Mouse (Mus musculus) heart, embryonic 11.5 days (tissue): ENCODE measurements around the gene Sept5. TPM values are rescaled to one million over a fixed set of nuclear protein-coding genes. Genes with fewer than 3 reads are reported as not detected.

Experiments
- ATAC-seq: fragments of 200-750 bp; cut with Nextera tagmentation; replicated peaks from 2 replicates; pipeline ENCODE4 v1.8.0; 2017; ENCODE audit warnings: moderate library complexity; ENCODE audit not compliant: insufficient number of reproducible peaks, low FRiP score, low TSS enrichment
- H3K27ac ChIP-seq: fragments of 300-500 bp; sonication (generic); 2 replicates; pipeline ENCODE4 v1.5.1; 2014; ENCODE audit warnings: mild to moderate bottlenecking, low read depth, low read length
- H3K27me3 ChIP-seq: fragments of 300-500 bp; sonication (generic); 2 replicates; pipeline ENCODE4 v1.6.1; 2014; ENCODE audit warnings: mild to moderate bottlenecking, low read length, mixed read lengths; ENCODE audit not compliant: control insufficient read depth, insufficient read depth
- H3K36me3 ChIP-seq: fragments of 300-500 bp; sonication (generic); 2 replicates; pipeline ENCODE4 v1.6.1; 2014; ENCODE audit warnings: mild to moderate bottlenecking, low read length, moderate library complexity, mixed read lengths; ENCODE audit not compliant: control insufficient read depth, insufficient read depth
- H3K4me1 ChIP-seq: fragments of 300-500 bp; sonication (generic); 2 replicates; pipeline ENCODE4 v1.6.1; 2014; ENCODE audit warnings: low read length; ENCODE audit not compliant: control insufficient read depth, insufficient read depth
- H3K4me2 ChIP-seq: fragments of 300-500 bp; sonication (generic); 2 replicates; pipeline ENCODE4 v1.6.1; 2014; ENCODE audit warnings: mild to moderate bottlenecking, moderate library complexity
- H3K4me3 ChIP-seq: fragments of 300-500 bp; sonication (generic); 2 replicates; pipeline ENCODE4 v1.5.1; 2014; ENCODE audit warnings: low read depth, low read length
- H3K9ac ChIP-seq: fragments of 300-500 bp; sonication (generic); 2 replicates; pipeline ENCODE4 v1.6.1; 2014; ENCODE audit warnings: mild to moderate bottlenecking, low read depth, low read length, moderate library complexity
- H3K9me3 ChIP-seq: fragments of 300-500 bp; sonication (generic); replicated peaks from 2 replicates; pipeline ENCODE4 v1.6.1; 2016; ENCODE audit warnings: low read length; ENCODE audit not compliant: control insufficient read depth
- whole genome bisulfite sequencing: fragments of 180-500 bp; shearing (Covaris S2); extraction: QIAGEN DNeasy Blood & Tissue Kit; methylation state at CpG from one replicate; pipeline ENCODE4 v1.1.7; 2014; ENCODE audit not compliant: insufficient replicate concordance; 5-methylcytosine and 5-hydroxymethylcytosine counted together
- polyA plus RNA-seq: library from polyadenylated mRNA; unstranded; fragments of >200 nt; fragmentation: Nextera tagmentation; extraction: Ambion mirVana; gene quantifications from 2 replicates; pipeline ENCODE4 v1.2.1, GENCODE M21; 2014

Gene Sept5
- polyA plus RNA-seq, 1 experiment from 2014 or later = 6.2 TPM

GRCm38 (mm10) chr16:18653290-18654160 is 23.8 kb upstream of the Sept5 start:
- ATAC-seq = no peak
- H3K9me3 ChIP-seq = no peaks in the 10 kb centered on the region

GRCm38 (mm10) chr16:18649126-18649525 is 19.4 kb upstream of the Sept5 start:
- Histone ChIP-seq H3K9me3 (0 out of 2 replicates have a peak, but pooled peaks cover 3% of the 10 kb centered on the region), H3K4me2 (no peak overlapping the region), H3K27ac (no peak overlapping the region), H3K36me3 (no peaks in the 10 kb centered on the region), H3K27me3 (no peaks in the 10 kb centered on the region), H3K4me3 (no peak overlapping the region), H3K9ac (no peak overlapping the region), H3K4me1 (no peaks in the 10 kb centered on the region)
- 50% methylated on average over 3 of the region's 3 CpGs for WGBS
- no peak for ATAC-seq

More at GRCm38 (mm10) chr16:18653290-18654160, 23.8 kb upstream of the Sept5 start:
- Histone ChIP-seq H3K9ac (no peak overlapping the region), H3K4me2 (no peak overlapping the region), H3K4me1 (no peaks in the 10 kb centered on the region), H3K27me3 (no peaks in the 10 kb centered on the region), H3K36me3 (no peaks in the 10 kb centered on the region), H3K4me3 (no peak overlapping the region), H3K27ac (no peak overlapping the region)
- 77% methylated on average over 6 of the region's 6 CpGs for WGBS

- no peak overlapping the region for H3K4me3 ChIP-seq
- H3K36me3 ChIP-seq = no peaks in the 10 kb centered on the region
- no peaks in the 10 kb centered on the region for H3K4me1 ChIP-seq
- no peak overlapping the region for H3K9ac ChIP-seq
- ATAC-seq = no peak
- 68% methylated on average over 6 of the region's 6 CpGs for WGBS
- no peak overlapping the region for H3K27ac ChIP-seq
- H3K9me3 ChIP-seq = 0 out of 2 replicates have a peak, but pooled peaks cover 3% of the 10 kb centered on the region
- H3K4me2 ChIP-seq = no peak overlapping the region
- H3K27me3 ChIP-seq = no peaks in the 10 kb centered on the region
Measured at GRCm38 (mm10) chr16:18645329-18645728, 15.6 kb upstream of the Sept5 start.

- H3K27ac ChIP-seq = no peak overlapping the region
- no peak for ATAC-seq
- 0 out of 2 replicates have a peak, but pooled peaks cover 3% of the 10 kb centered on the region for H3K9me3 ChIP-seq
- no peak overlapping the region for H3K4me3 ChIP-seq
- no peak overlapping the region for H3K4me2 ChIP-seq
- H3K27me3 ChIP-seq = no peaks in the 10 kb centered on the region
- H3K4me1 ChIP-seq = no peaks in the 10 kb centered on the region
- WGBS = 75% methylated on average over 4 of the region's 4 CpGs
- H3K36me3 ChIP-seq = no peaks in the 10 kb centered on the region
- no peak overlapping the region for H3K9ac ChIP-seq
Measured at GRCm38 (mm10) chr16:18644485-18644884, 14.7 kb upstream of the Sept5 start.

GRCm38 (mm10) chr16:18643406-18643998 is 13.7 kb upstream of the Sept5 start:
- H3K27me3 ChIP-seq = peaks cover 2% of the 10 kb centered on the region
- H3K36me3 ChIP-seq = no peaks in the 10 kb centered on the region
- no peak overlapping the region for H3K9ac ChIP-seq
- no peak for ATAC-seq
- no peak overlapping the region for H3K27ac ChIP-seq
- no peaks in the 10 kb centered on the region for H3K4me1 ChIP-seq
- no peak overlapping the region for H3K4me2 ChIP-seq
- 61% methylated on average over 11 of the region's 11 CpGs for WGBS
- H3K9me3 ChIP-seq = 0 out of 2 replicates have a peak, but pooled peaks cover 3% of the 10 kb centered on the region
- H3K4me3 ChIP-seq = no peak overlapping the region

GRCm38 (mm10) chr16:18642897-18643296 is 13.1 kb upstream of the Sept5 start:
- no peak overlapping the region for H3K27ac ChIP-seq
- no peak overlapping the region for H3K4me2 ChIP-seq
- no peak overlapping the region for H3K4me3 ChIP-seq
- H3K4me1 ChIP-seq = no peaks in the 10 kb centered on the region
- H3K9me3 ChIP-seq = no peaks in the 10 kb centered on the region
- H3K36me3 ChIP-seq = no peaks in the 10 kb centered on the region
- no peak overlapping the region for H3K9ac ChIP-seq
- 75% methylated on average over 4 of the region's 4 CpGs for whole genome bisulfite sequencing
- H3K27me3 ChIP-seq = peaks cover 3% of the 10 kb centered on the region
- no peak for ATAC-seq

GRCm38 (mm10) chr16:18642291-18642690 is 12.5 kb upstream of the Sept5 start:
- whole genome bisulfite sequencing = 42% methylated on average over 7 of the region's 7 CpGs
- Histone ChIP-seq H3K4me1 (no peaks in the 10 kb centered on the region), H3K4me2 (no peak overlapping the region), H3K4me3 (no peak overlapping the region), H3K36me3 (no peaks in the 10 kb centered on the region), H3K9ac (no peak overlapping the region), H3K9me3 (no peaks in the 10 kb centered on the region), H3K27ac (no peak overlapping the region), H3K27me3 (peaks cover 3% of the 10 kb centered on the region)
- ATAC-seq = no peak

GRCm38 (mm10) chr16:18639382-18639929 is 9.7 kb upstream of the Sept5 start:
- 71% methylated on average over 1 of the region's 1 CpGs for WGBS
- Histone ChIP-seq H3K36me3 (no peaks in the 10 kb centered on the region), H3K9me3 (no peaks in the 10 kb centered on the region), H3K4me2 (no peak overlapping the region), H3K4me1 (no peaks in the 10 kb centered on the region), H3K27me3 (peaks cover 3% of the 10 kb centered on the region), H3K27ac (no peak overlapping the region), H3K9ac (no peak overlapping the region), H3K4me3 (no peak overlapping the region)
- ATAC-seq = no peak
